Mouse (Mus musculus) CD8-positive naive resting alpha-beta T cell, adult 2 months (primary cell): ENCODE data around the gene Cbx5.
"Not testable (repeated sequence)": the region's sequence is repeated elsewhere in the genome, so short reads cannot be mapped to it uniquely, and the experiment has no call there.

ENCODE experiments used
- DNase-seq, 2 experiments: peaks; one replicate each; pipeline ENCODE4 v3.0.0; 2022; ENCODE audit warnings: low read depth in 2 of 2, low spot score in 2 of 2

Cbx5 gene

GRCm38 (mm10) chr15:103251595-103251994, 12.0 kb upstream of the Cbx5 start:
- DNase-seq: no peak

GRCm38 (mm10) chr15:103250195-103250740, 10.7 kb upstream of the Cbx5 start:
- DNase-seq: peak; percentile 53 to 60

GRCm38 (mm10) chr15:103249511-103249910, 9.9 kb upstream of the Cbx5 start:
- not testable (repeated sequence) for DNase-seq

- no peak for DNase-seq
These were observed 9.0 kb upstream of the Cbx5 start for GRCm38 (mm10) chr15:103248401-103249313.

GRCm38 (mm10) chr15:103247782-103248400, 8.3 kb upstream of the Cbx5 start:
- no peak for DNase-seq

GRCm38 (mm10) chr15:103247078-103247781, 7.6 kb upstream of the Cbx5 start:
- DNase-seq: no peak

- no peak for DNase-seq
These were observed 6.0 kb upstream of the Cbx5 start for GRCm38 (mm10) chr15:103245616-103246015.

GRCm38 (mm10) chr15:103242885-103243284, 3.3 kb upstream of the Cbx5 start:
- DNase-seq: no peak

- not testable (repeated sequence) for DNase-seq
These were observed 1.7 kb upstream of the Cbx5 start for GRCm38 (mm10) chr15:103241071-103242018.

GRCm38 (mm10) chr15:103240160-103241028, 778 bp upstream of the Cbx5 start, which contains the start of gene Hnrnpa1:
Gene Hnrnpa1 (plus strand): TSS chr15:103240432.
- peak; percentile 87 to 90 for DNase-seq

GRCm38 (mm10) chr15:103239130-103239684, 409 bp downstream of the Cbx5 start:
- peak; percentile 82 to 84 for DNase-seq

GRCm38 (mm10) chr15:103237295-103237694, 2.3 kb downstream of the Cbx5 start:
- DNase-seq: no peak

GRCm38 (mm10) chr15:103233119-103233518, 6.5 kb downstream of the Cbx5 start:
- no peak for DNase-seq

GRCm38 (mm10) chr15:103228904-103229303, 10.7 kb downstream of the Cbx5 start:
- no peak for DNase-seq

GRCm38 (mm10) chr15:103227572-103227971, 12.0 kb downstream of the Cbx5 start:
- no peak for DNase-seq

- DNase-seq: no peak
These were observed 12.6 kb downstream of the Cbx5 start for GRCm38 (mm10) chr15:103227022-103227421.

GRCm38 (mm10) chr15:103224161-103224560, 15.5 kb downstream of the Cbx5 start:
- DNase-seq: no peak

- no peak for DNase-seq
These were observed 18.2 kb downstream of the Cbx5 start for GRCm38 (mm10) chr15:103221386-103221785.

GRCm38 (mm10) chr15:103220785-103221184, 18.8 kb downstream of the Cbx5 start:
- no peak for DNase-seq
